Mouse (Mus musculus): ENCODE data around the gene Lig3. TPM values are rescaled to one million over a fixed set of nuclear protein-coding genes. Genes with fewer than 3 reads are reported as not detected.

The Lig3 gene
- 28.1 TPM for polyA plus RNA-seq (2017; shearing (Covaris generic))

DNA sequence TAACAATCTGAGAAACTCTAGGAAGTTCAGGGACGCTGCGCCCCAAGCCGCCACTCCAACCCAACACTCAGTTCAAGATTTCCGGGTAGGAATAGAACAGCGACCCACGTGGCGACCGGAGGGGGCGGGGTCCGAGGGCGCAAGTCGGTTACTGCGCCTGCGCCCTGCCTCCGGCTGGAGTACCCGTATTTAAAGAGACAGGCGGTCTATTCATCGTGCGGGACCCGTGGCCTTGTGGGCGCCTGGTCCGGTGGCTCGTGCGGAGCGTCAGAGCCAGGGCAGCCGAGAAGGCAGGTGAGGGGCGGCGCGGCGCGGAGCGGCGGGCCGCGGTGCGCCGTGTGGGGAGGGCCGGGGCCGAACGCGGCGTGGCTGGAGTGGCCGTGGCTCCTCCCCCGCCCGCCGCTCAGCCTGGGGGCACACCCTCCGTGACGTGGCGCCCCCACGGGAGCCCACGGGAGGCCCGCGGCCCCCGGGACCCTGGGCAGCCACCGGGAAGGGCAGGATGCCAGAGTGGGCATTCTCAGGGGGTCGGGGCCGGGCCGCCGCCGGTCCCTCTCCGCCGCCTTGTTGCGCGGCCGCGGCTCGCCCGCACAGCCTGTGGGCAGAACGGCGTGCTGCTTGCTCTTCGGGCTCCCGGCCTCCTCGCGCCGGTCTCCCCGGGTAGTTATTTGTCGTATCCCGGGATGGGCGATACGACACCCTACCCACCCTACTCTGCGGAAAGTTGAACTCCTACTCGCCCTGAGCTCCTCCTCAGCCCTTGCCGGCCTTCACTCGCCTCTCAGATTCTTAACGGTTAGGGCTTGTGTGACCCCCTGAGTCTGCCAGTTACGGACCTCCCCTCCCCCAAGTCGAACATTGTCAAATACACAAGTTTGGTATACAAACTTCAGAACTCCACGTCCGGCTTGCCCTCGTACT is at the start of gene Lig3:
Gene Lig3 (plus strand): TSS at position 126 of the 921 bp plus-strand sequence.

DNA sequence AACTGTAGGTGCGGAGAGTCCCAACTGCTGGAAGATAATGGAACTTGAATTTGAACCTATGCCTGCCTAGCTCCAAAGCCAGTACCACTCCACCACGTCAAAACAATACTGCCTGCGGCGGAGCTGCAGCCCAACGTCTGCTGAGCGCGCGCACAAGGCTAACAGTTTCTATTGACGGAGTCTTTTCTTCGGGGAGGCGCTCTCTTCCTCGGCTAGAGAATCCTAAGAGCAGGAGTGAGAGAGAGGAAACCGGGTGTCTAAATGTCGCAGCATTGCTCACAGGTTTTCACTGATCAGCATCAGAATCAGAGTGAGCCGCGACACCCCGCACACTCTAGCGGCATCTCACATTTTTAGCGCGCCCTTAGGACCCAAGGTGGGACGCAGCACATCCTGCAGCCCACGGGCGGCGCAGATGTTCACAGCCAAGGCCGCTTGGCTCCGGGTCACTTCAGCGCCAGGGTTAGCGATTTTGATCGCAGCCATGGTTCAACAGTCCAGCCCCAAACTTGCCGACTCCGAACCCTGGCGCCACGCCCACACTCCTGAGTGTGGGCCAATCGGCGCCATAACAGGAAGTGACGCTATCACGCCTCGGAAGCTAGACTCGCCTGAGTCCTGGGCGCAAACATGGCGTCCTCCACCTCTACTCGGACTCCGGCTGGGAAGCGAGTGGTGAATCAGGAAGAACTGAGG is 17.0 kb upstream of the Lig3 start, which contains the start of the genes Cct6b and Zfp830:
Gene Cct6b (minus strand): TSS at position 580 of the 696 bp plus-strand sequence.
Gene Zfp830 (plus strand): TSS at position 604 of the 696 bp plus-strand sequence.

Other genes starting within 250 kb of the Lig3 start
- gene Cct6b, start 16.8 kb upstream of the Lig3 start, polyA plus RNA-seq (2017; shearing (Covaris generic)) = 0.66 TPM
- 34.0 TPM for gene Zfp830, start 16.8 kb upstream of the Lig3 start, polyA plus RNA-seq (2017; shearing (Covaris generic))
- gene Rffl, start 90.1 kb downstream of the Lig3 start, polyA plus RNA-seq (2017; shearing (Covaris generic)) = 19.1 TPM
- gene Rad51d, start 109.5 kb downstream of the Lig3 start, polyA plus RNA-seq (2017; shearing (Covaris generic)) = 14.7 TPM
- gene Fndc8, start 111.0 kb downstream of the Lig3 start, polyA plus RNA-seq (2017; shearing (Covaris generic)) = not detected
- gene Nle1, start 127.3 kb downstream of the Lig3 start, polyA plus RNA-seq (2017; shearing (Covaris generic)) = 23.6 TPM
- not detected for gene Unc45b, start 129.4 kb downstream of the Lig3 start, polyA plus RNA-seq (2017; shearing (Covaris generic))
- 14.2 TPM for gene Slfn5, start 170.2 kb downstream of the Lig3 start, polyA plus RNA-seq (2017; shearing (Covaris generic))
- 2.6 TPM for gene Slfn9, start 210.7 kb downstream of the Lig3 start, polyA plus RNA-seq (2017; shearing (Covaris generic))
- 28.8 TPM for gene Slfn8, start 239.7 kb downstream of the Lig3 start, polyA plus RNA-seq (2017; shearing (Covaris generic))